Mouse (Mus musculus) intestine, embryonic 15.5 days (tissue): ENCODE results near the gene Acer1. TPM values are rescaled to one million over a fixed set of nuclear protein-coding genes. Genes with fewer than 3 reads are reported as not detected.
"Not testable (repeated sequence)": the region's sequence is repeated elsewhere in the genome, so short reads cannot be mapped to it uniquely, and the experiment has no call there.

Experiments
- ATAC-seq: fragments of 200-750 bp; cut with Nextera tagmentation; 2 replicates; pipeline ENCODE4 v1.8.0; 2017; ENCODE audit warnings: moderate TSS enrichment, moderate library complexity
- H3K27ac ChIP-seq: fragments of 300-500 bp; sonication (generic); 2 replicates; pipeline ENCODE4 v1.5.1; 2015; ENCODE audit warnings: mild to moderate bottlenecking, inconsistent platforms
- H3K27me3 ChIP-seq: fragments of 300-500 bp; sonication (generic); replicated peaks from 2 replicates; pipeline ENCODE4 v1.6.1; 2015; ENCODE audit warnings: inconsistent platforms
- H3K36me3 ChIP-seq: fragments of 300-500 bp; sonication (generic); 2 replicates; pipeline ENCODE4 v1.6.1; 2015; ENCODE audit warnings: inconsistent platforms
- H3K4me1 ChIP-seq: fragments of 300-500 bp; sonication (generic); replicated peaks from 2 replicates; pipeline ENCODE4 v1.6.1; 2015; ENCODE audit warnings: inconsistent platforms
- H3K4me2 ChIP-seq: fragments of 300-500 bp; sonication (generic); replicated peaks from 2 replicates; pipeline ENCODE4 v1.6.1; 2015; ENCODE audit warnings: mild to moderate bottlenecking, inconsistent platforms
- H3K4me3 ChIP-seq: fragments of 300-500 bp; sonication (generic); replicated peaks from 2 replicates; pipeline ENCODE4 v1.5.1; 2015; ENCODE audit warnings: inconsistent platforms
- H3K9ac ChIP-seq: fragments of 300-500 bp; sonication (generic); 2 replicates; pipeline ENCODE4 v1.6.1; 2015; ENCODE audit warnings: inconsistent platforms
- H3K9me3 ChIP-seq: fragments of 300-500 bp; sonication (generic); 2 replicates; pipeline ENCODE4 v1.6.1; 2016; ENCODE audit warnings: inconsistent platforms
- WGBS: fragments of 180-500 bp; shearing (Covaris S2); methylation state at CpG from one replicate; pipeline ENCODE4 v1.1.7; 2015; 5-methylcytosine and 5-hydroxymethylcytosine counted together
- polyA plus RNA-seq: library from polyadenylated mRNA; unstranded; fragments of >200 nt; fragmentation: Nextera tagmentation; extraction: Ambion mirVana; gene quantifications from 2 replicates; pipeline ENCODE4 v1.2.1, GENCODE M21; 2015

Acer1 gene
- polyA plus RNA-seq, 1 experiment from 2014 or later: 0.46 TPM

- Histone ChIP-seq H3K4me2 (peak overlapping the region; percentile 90), H3K4me1 (peaks cover 21% of the 10 kb centered on the region), H3K36me3 (no peaks in the 10 kb centered on the region), H3K27ac (peak overlapping the region; percentile 80), H3K27me3 (no peaks in the 10 kb centered on the region), H3K9ac (peak overlapping the region; percentile 95), H3K9me3 (no peaks in the 10 kb centered on the region), H3K4me3 (peak overlapping the region; percentile 94)
- WGBS: under 1% methylated on average over 45 of the region's 45 CpGs
- ATAC-seq: peak; percentile 75
Measured at GRCm38 (mm10) chr17:56934545-56935330, 47.2 kb downstream of the Acer1 start.

DNA sequence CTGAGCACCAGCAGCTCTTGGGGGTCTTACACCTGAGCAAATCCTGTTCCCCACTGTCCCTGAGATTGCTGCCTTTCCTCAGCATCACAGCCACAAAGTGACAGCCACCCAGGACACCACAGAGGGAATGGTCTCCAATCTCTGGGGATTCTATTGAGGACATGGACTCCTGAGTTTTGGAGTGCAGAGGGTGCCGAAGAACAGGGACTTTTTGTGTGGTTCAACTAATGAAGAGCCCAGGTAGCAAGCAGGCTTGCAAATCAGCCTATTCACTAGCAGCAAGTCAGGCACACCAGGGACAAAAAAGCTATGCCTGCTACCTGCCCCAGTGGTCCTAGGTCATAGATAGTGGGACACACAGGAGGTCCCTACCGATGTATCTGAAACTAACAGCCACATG lies 48.5 kb downstream of the Acer1 start:
- 95% methylated on average over 2 of the region's 2 CpGs for WGBS
- Histone ChIP-seq H3K36me3 (no peaks in the 10 kb centered on the region), H3K9me3 (no peaks in the 10 kb centered on the region), H3K9ac (no peak overlapping the region; the same call in 1 of the 2 replicates), H3K4me3 (no peak overlapping the region), H3K27me3 (no peaks in the 10 kb centered on the region), H3K4me1 (peaks cover 21% of the 10 kb centered on the region), H3K27ac (no peak overlapping the region), H3K4me2 (peak overlapping the region; percentile 90; the same call in 1 of the 2 replicates)
- ATAC-seq: no peak

DNA sequence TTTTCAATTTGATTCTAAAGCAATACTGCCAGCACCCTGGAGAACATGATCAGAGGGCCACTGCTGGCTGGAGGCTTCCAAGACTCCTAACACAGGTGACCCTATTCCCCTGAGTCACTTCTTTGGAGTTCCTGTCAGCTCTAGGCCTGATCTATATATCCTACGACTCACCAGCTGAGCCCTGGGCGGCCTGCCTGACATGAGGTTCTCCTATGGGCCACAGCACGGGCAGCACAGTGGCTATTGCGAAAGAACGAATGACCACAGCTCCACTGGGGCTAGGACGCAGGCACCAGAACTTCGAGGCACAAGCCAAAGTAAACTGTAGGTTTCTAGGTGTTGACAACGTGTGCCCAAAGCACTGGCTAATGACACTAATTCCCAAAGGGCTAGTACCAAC lies 51.9 kb downstream of the Acer1 start:
- H3K27me3 ChIP-seq: no peaks in the 10 kb centered on the region
- H3K9me3 ChIP-seq: no peaks in the 10 kb centered on the region
- H3K4me1 ChIP-seq: peaks cover 18% of the 10 kb centered on the region
- 79% methylated on average over 8 of the region's 8 CpGs for WGBS
- no peak for ATAC-seq
- no peak overlapping the region for H3K27ac ChIP-seq
- H3K4me2 ChIP-seq: no peak overlapping the region
- H3K4me3 ChIP-seq: no peak overlapping the region
- no peaks in the 10 kb centered on the region for H3K36me3 ChIP-seq
- no peak overlapping the region for H3K9ac ChIP-seq

- peaks cover 16% of the 10 kb centered on the region for H3K4me1 ChIP-seq
- no peaks in the 10 kb centered on the region for H3K27me3 ChIP-seq
- WGBS: 93% methylated on average over 1 of the region's 1 CpGs
- H3K4me3 ChIP-seq: no peak overlapping the region
- no peaks in the 10 kb centered on the region for H3K36me3 ChIP-seq
- no peak overlapping the region for H3K27ac ChIP-seq
- no peak overlapping the region for H3K9ac ChIP-seq
- no peaks in the 10 kb centered on the region for H3K9me3 ChIP-seq
- ATAC-seq: no peak
- no peak overlapping the region for H3K4me2 ChIP-seq
Measured at GRCm38 (mm10) chr17:56929530-56929929, 52.4 kb downstream of the Acer1 start.

DNA sequence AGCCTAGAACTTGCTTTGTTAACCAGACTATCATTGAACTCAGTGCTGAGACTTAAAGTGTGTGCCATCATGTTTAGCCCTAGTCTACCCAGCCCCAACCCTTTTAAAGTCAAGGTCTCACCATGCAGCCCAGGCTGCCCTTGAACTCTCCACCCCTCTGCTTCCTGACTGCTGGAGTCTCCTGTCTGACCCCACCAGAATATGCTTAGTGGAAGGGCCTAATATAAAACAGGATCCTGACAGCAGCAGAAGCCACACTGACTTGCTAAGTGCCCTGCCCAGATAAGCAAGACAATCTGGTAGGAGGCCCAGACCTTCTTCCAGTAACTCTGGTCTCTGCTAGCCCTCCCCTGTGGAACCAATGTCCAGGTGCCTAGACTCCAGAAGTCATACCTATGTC lies 52.8 kb downstream of the Acer1 start:
- Histone ChIP-seq H3K4me3 (no peak overlapping the region), H3K9ac (no peak overlapping the region), H3K27ac (no peak overlapping the region), H3K4me1 (peaks cover 12% of the 10 kb centered on the region), H3K27me3 (no peaks in the 10 kb centered on the region), H3K4me2 (no peak overlapping the region), H3K9me3 (no peaks in the 10 kb centered on the region), H3K36me3 (no peaks in the 10 kb centered on the region)
- no peak for ATAC-seq

- no peaks in the 10 kb centered on the region for H3K9me3 ChIP-seq
- WGBS: 94% methylated on average over 2 of the region's 2 CpGs
- ATAC-seq: no peak
- H3K9ac ChIP-seq: no peak overlapping the region
- H3K4me3 ChIP-seq: no peak overlapping the region
- H3K36me3 ChIP-seq: peaks cover 7% of the 10 kb centered on the region
- no peaks in the 10 kb centered on the region for H3K4me1 ChIP-seq
- H3K27ac ChIP-seq: no peak overlapping the region
- H3K27me3 ChIP-seq: no peaks in the 10 kb centered on the region
- no peak overlapping the region for H3K4me2 ChIP-seq
Measured at GRCm38 (mm10) chr17:56925998-56926397, 55.9 kb downstream of the Acer1 start.

DNA sequence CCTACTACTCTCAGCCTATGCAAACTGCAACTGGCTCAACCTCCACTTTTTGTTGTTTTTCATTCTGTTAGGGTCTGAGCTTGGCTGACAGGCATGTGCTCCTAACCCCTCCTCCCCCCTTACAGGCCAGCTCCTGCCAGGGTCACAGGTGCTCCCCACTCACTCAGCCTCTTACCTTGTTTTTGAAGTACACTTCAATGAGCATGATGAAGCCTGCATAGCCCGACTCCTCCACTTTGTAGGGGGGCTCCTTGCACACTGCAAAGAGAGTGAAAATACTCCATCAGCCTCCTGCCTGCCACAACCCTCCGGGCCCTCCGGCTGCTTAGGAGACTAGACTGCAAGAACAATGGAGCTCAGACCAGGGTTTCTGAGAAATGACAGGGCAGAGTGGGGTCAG lies 62.2 kb downstream of the Acer1 start:
- 78% methylated on average over 3 of the region's 3 CpGs for WGBS
- H3K36me3 ChIP-seq: peaks cover 28% of the 10 kb centered on the region
- no peak overlapping the region for H3K4me3 ChIP-seq
- H3K4me2 ChIP-seq: no peak overlapping the region
- no peaks in the 10 kb centered on the region for H3K4me1 ChIP-seq
- no peaks in the 10 kb centered on the region for H3K9me3 ChIP-seq
- no peak overlapping the region for H3K27ac ChIP-seq
- no peak overlapping the region for H3K9ac ChIP-seq
- no peak for ATAC-seq
- no peaks in the 10 kb centered on the region for H3K27me3 ChIP-seq

DNA sequence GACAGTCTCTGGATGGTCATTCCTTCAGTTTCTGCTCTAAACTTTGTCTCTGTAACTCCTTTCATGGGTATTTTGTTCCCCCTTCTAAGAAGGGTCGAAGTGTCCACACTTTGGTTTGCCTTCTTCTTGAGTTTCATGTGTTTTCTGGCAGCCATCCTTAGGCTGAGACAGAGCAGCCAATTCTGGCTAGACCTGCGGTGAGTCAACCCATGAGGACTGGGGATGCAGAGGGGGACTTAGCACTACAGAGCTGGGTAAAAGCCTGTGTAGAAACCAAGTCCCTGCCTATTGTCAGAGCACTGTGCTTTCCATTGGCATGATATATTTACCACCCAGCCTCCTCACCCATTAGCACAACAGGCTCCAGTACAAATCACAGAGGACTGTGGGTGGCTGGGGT lies 64.8 kb downstream of the Acer1 start:
- Histone ChIP-seq H3K9me3 (no peaks in the 10 kb centered on the region), H3K4me2 (no peak overlapping the region), H3K36me3 (peaks cover 24% of the 10 kb centered on the region), H3K9ac (no peak overlapping the region), H3K4me1 (no peaks in the 10 kb centered on the region), H3K27ac (no peak overlapping the region), H3K27me3 (no peaks in the 10 kb centered on the region), H3K4me3 (no peak overlapping the region)
- no peak for ATAC-seq
- WGBS: 94% methylated on average over 2 of the region's 2 CpGs

DNA sequence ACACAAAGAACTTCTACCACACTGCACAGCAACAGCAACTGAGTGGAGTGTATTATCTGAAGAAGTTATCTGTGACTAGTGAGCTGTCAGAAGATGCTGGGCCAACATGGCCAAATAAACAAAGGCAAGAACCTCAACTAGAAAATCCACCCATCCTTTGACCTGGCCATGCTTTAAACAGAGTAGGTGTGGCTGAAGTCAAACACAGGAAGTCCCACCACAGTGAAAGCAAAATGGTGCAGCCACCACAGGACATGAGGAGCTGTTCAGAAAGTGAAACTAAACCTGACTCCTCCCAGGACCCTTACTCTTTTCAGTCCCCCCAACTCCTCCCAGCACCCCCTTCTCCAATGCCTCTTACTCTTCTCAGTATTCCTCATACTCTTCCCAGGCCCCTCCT lies 68.5 kb downstream of the Acer1 start:
- no peak overlapping the region for H3K9ac ChIP-seq
- H3K27me3 ChIP-seq: no peaks in the 10 kb centered on the region
- H3K4me2 ChIP-seq: no peak overlapping the region
- H3K36me3 ChIP-seq: peaks cover 14% of the 10 kb centered on the region
- no peak for ATAC-seq
- no peaks in the 10 kb centered on the region for H3K4me1 ChIP-seq
- H3K27ac ChIP-seq: no peak overlapping the region
- H3K4me3 ChIP-seq: no peak overlapping the region
- no peaks in the 10 kb centered on the region for H3K9me3 ChIP-seq

GRCm38 (mm10) chr17:56913023-56913422 lies 68.9 kb downstream of the Acer1 start:
- WGBS: 90% methylated on average over 3 of the region's 3 CpGs
- Histone ChIP-seq H3K27ac (no peak overlapping the region), H3K4me3 (no peak overlapping the region), H3K4me1 (peaks cover 2% of the 10 kb centered on the region; the same call in 1 of the 2 replicates), H3K36me3 (peaks cover 14% of the 10 kb centered on the region), H3K9ac (no peak overlapping the region), H3K4me2 (no peak overlapping the region), H3K27me3 (no peaks in the 10 kb centered on the region), H3K9me3 (no peaks in the 10 kb centered on the region)
- no peak for ATAC-seq

GRCm38 (mm10) chr17:56909764-56910163 lies 72.2 kb downstream of the Acer1 start:
- not testable (repeated sequence) for H3K27ac ChIP-seq, H3K9ac ChIP-seq, H3K4me3 ChIP-seq, ATAC-seq, H3K4me2 ChIP-seq, H3K27me3 ChIP-seq, H3K9me3 ChIP-seq
- WGBS: 88% methylated on average over 2 of the region's 2 CpGs
- H3K4me1 ChIP-seq: peaks cover 11% of the 10 kb centered on the region
- H3K36me3 ChIP-seq: peaks cover 13% of the 10 kb centered on the region

DNA sequence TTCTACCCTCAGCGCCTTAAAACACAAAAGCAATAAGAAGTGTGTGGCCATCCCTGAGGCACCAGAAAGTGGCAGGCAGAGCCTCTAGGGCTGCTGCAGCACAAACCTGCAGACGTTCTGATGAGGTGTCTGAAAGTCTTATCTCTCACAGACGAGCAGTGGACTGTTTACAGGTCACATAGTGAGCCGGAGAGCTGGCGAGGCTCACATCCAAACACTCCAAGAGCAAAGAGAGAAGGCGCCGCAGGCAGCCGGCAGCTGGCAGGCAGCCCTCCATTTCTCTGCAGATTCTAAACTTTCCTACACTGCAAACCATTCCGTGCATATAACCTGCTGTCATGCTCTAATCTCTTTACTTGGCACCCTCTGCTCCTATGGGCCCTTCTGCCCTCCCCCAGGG lies 74.0 kb downstream of the Acer1 start:
- WGBS: 35% methylated on average over 9 of the region's 9 CpGs
- Histone ChIP-seq H3K9ac (no peak overlapping the region), H3K4me2 (no peak overlapping the region), H3K4me3 (no peak overlapping the region), H3K27me3 (no peaks in the 10 kb centered on the region), H3K27ac (peak overlapping the region; percentile 5; the same call in 1 of the 2 replicates), H3K36me3 (peaks cover 24% of the 10 kb centered on the region), H3K4me1 (peaks cover 11% of the 10 kb centered on the region), H3K9me3 (no peaks in the 10 kb centered on the region)
- no peak for ATAC-seq

DNA sequence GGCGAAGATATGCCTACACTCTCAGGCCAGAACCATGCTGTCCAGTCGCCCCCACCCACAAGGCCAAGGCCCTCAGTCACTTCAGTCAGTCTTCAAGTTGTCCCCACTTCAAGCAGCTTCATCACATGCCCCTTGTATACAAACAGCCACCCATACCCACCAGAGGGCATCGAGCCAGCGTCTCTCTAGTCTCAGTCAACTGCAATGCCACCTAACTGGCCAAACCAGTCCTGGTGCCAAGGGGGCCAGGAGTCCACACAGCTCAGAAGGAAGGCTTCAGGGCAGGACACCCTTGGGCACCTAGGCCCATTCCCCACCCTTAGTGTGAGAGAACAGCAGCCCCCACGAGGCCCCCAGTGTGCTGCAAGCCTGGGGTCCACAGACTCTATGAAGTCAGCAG lies 74.8 kb downstream of the Acer1 start:
- ATAC-seq: 0 out of 2 replicates have a peak, but pooled peaks have one; percentile 54
- no peak overlapping the region for H3K27ac ChIP-seq
- no peak overlapping the region for H3K4me2 ChIP-seq
- H3K4me3 ChIP-seq: no peak overlapping the region
- 75% methylated on average over 5 of the region's 5 CpGs for WGBS
- H3K9ac ChIP-seq: no peak overlapping the region
- no peaks in the 10 kb centered on the region for H3K27me3 ChIP-seq
- H3K36me3 ChIP-seq: peaks cover 29% of the 10 kb centered on the region
- H3K4me1 ChIP-seq: peaks cover 11% of the 10 kb centered on the region
- H3K9me3 ChIP-seq: no peaks in the 10 kb centered on the region
